Mouse (Mus musculus) kidney, adult 9 months (tissue): ENCODE data around the gene A130010J15Rik.

Source experiments
- DNase-seq: peaks from one replicate; pipeline ENCODE4 v3.0.0; 2022

The A130010J15Rik gene

DNA sequence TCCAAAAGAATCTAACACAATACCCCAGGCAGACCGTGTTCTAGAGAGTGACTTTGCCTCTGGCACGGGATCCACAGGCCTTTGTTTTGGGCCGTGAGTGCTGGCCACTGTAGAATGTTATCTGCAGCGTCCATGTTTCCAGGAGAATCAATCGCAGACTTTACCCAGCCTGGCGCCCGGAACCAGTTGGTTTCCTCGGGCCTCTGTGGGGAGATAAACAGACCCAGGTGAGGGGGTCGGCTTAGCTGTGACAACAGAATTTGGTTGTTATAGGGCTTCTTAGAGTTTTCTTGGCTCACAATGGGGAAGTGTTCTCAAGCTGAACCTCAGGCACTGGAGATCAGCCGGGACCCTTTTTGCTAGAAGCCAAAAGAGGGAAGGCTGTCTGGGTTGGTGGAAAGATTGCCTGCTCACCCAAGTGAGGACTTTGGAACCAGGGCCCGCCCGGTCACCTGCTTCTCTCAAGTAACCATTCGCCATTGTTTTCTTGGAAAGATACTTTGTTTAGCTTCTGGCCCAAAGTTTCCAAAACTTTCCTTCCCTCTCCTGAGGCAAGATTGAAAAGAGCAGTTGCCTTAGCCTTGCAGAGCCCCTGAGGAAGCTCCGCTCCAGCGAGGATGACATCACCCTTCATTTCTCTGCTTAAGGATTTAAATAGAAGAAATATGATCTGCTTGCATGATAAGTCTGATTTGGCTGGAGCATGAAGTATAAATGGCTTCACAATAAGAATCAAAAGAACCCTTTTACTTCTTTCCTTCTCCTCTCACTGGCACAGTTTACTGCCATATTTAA is 11.3 kb upstream of the A130010J15Rik start:
- DNase-seq: peak; percentile 67

DNA sequence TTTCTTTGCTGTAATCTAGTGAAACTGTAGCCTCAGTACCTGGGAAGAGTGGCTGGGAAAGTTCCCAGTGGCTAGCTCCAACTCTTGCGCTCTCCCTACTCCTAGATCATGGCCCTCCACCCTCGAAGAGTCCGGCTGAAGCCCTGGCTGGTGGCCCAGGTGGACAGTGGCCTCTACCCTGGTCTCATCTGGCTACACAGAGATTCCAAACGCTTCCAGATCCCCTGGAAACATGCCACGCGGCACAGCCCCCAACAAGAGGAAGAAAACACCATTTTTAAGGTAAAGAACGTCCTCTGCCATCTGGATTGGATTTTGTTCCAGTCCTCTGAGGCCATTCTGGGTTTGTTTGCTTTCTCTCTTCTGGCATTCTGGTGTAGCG is 10.7 kb upstream of the A130010J15Rik start:
- DNase-seq: peak; percentile 52

DNA sequence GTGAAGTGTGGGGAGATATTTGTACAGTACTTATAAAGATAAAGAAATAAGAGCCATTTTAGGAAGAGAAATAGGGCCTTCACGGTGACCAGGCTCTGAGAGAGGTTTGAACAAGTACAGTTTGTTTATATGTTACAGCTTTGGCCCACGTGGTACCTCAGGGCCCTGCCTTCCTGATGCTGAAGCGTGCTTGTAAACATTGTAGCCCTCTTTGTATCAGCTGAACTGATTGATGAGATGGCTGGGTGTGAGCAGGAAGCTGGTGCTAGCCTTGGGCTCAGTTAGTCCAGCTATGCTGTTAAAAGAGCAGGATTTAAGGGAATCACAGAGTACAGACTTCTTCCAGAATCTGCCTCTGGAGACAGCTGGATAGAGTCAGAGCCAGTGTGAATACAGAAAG is 8.7 kb upstream of the A130010J15Rik start:
- no peak for DNase-seq

DNA sequence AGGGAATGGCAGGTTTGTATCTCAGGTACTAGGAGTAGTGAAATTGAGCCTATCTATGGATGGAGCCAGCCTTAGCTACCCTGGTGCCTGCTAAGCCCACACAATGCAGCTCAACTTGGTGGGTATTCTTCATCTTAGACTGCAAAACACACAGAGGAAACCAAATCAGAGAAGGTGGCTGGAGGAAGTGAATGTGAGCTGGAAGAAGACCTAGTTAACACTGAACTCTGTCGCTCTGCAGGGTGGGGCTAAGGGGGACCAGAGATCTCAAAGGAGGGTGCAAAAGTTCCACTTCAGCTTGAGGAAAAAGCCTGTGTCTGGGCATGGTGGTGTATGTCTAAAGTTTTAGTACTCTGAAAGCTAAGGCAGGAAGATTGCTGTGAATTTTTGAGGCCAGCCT is 8.2 kb upstream of the A130010J15Rik start:
- no peak for DNase-seq

DNA sequence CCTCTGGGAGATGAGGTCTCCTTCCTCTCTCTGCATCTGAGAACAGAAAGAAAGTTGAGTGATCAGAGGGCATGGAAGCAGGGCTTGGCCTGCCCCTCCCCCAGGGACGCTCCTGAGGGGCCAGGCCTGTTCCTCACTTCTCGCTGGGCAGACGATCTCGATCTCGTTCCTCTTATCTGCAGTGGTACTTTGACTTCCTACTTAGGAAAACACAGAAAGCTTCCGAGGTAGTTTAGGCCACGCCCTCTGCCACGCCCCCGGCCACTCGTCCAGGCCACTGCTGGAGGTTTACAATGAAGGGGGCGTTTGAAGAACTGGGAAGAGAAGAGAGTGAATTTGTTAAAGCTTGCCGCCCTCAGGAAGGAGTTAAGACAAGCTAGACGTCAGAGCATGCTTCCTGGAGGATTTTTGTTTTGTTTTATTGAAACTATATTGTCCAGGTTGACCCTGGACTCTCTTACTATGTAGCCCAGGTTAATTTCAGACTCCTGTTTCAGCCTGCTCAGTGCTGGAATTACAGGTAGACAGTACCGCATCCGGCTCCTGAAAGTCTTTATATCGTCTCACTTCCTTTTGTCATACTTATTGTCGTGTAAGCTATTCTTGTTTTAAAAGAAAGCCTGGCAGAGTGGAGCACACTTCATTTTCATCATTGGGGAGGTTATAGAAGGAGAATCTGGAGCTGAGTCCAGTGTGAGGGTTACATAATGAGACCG is 7.4 kb upstream of the A130010J15Rik start:
- DNase-seq: peak; percentile 30

DNA sequence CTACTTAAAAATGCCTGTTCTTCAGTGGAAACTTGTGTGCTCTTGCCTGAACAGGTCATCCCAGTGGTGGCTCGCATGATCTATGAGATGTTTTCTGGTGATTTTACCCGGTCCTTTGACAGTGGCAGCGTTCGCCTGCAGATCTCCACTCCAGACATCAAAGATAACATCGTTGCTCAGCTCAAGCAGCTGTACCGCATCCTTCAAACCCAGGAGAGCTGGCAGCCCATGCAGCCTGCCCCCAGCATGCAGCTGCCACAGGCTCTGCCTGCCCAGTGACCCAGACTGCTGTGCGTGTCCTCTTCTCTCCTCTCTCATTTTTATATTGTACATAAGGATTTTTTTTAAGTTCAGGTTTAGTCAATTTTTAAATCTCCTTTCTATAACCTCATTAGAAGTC is 1.4 kb downstream of the A130010J15Rik start:
- DNase-seq: no peak

DNA sequence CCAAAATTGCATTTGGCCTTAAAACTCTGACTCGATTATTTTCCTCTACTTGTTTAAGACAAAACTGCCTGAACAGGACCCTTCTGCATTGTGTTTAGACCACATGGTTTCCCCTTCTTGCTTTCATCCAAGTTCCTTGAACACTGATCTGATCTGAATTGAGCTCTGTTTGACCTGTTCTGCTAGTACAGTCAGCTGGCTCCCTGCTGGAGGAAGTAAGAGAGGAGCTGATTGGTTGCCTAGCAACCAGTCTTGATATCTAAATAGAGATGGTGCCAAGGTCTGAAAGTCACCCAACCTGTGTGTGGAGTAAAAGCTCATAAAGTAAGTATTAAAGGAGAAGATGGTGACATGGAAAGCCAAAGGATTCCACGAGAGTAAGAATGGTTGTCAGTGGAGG is 2.0 kb downstream of the A130010J15Rik start:
- DNase-seq: peak; percentile 42

DNA sequence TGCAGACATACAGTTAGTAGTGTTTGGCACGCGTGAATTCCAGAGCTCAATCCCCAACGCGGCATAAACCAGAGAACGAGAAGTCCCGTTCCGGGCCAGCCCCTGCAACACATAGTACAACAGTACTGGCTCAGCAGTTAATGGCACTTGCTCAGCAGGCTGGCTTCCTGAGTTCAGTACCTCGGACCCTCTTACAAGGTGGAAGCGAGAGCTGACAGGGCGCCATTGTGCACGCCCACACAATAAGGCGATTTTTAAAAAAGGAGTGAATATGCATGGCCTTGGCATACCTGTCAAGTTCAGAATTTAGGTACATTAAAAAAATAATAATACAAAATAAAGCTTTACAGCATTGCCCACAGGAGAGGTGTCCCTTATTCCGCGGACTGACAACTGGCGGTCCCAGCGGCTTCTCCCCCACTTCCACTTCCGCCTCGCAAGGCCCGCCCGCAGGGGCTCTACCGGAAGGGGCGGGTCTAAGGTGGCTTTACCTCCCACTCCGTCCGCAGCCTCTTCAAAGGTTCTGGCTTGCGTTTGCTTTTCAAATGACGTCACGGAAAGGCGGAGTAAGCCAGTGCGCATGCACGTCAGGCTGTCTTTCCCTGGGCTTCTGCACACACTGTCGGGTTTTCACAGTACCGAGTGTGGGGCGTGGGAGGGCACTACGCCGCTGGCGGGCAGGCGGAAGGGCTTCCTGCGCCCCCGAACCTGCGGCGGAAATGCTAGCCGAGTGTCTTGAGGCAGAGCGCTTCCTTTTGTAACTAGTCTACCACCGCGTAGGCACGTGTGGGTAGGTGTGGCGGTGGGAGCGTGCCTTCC is 5.4 kb downstream of the A130010J15Rik start:
- peak; percentile 98 for DNase-seq

DNA sequence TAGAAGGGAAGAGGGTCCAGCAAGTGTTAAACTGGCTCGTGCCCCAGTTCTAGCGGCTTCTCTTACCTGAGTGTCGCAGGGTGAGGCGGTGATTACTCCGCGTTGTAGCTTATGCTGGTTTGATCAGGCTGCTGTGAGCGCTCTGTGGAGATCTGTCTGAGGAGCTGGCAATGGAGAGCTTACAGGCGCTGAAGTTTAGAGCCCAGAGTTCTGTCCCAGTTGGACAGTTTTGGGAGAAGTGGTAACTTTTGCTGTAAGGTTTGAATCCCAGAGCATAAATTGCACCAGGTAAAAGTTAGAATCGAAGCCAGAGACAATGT is 5.9 kb downstream of the A130010J15Rik start:
- no peak for DNase-seq

DNA sequence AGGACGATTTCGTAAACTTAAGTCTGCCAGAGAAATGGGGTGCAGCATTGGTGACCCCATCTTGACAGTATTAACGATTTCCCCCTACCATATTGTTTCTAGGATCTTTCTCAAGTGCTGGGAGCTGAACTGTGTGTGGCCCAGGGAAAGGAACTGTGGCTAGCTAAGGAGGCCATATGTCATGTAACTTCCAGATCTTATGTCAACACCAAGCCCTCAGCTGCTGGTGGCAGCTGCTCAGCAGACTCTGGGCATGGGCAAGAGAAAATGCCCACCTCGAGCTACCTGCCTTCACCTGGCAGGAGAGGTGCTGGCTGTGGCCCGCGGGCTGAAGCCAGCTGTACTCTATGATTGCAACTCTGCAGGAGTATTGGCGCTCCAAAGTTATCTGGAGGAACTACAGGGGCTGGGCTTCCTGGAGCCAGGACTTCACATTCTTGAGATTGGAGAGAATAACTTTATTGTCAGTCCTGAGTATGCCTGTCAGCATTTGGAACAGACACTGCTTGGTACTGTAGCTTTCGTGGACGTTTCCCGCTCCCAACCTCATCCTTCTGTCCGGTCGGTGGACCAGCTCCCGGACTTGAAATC is 6.4 kb downstream of the A130010J15Rik start:
- no peak for DNase-seq

DNA sequence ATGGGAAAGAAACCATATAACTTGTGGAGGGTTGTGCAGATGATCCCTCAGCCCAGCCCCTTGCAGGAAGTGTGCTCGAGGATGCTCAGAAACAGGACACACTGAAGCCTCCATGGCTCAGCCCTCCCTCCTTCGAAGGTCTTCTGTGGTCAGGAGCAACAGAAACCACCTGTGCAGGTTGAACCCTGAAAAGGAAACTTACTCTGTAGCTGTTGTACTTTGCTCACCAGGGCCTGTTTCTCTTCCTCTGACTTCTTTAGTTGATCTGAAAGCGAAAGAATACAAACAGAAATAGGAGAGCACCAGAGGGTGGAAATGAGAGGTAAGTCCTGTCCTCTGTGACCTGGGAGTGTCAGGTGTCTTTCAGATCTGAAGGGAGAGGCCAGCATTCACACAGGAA is 13.3 kb downstream of the A130010J15Rik start:
- DNase-seq: no peak

DNA sequence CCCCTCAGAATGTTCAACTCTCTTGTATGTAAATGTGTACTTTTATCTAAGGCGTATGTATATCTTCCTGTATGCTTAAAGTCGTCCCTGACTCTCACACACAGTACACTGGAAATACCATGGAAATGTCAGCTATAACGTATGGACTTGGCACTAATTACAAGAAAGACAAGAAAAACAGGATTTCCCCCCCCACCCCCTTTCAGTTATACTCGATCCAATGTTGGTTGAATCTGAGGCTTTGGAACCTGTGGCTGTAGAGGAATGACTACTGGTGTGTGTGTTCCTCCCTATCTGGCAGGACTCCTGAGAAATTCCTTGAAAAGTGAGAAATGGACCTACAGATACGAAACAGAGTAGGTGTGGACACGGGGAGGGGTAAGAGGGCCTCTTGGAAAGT is 20.4 kb downstream of the A130010J15Rik start:
- no peak for DNase-seq

DNA sequence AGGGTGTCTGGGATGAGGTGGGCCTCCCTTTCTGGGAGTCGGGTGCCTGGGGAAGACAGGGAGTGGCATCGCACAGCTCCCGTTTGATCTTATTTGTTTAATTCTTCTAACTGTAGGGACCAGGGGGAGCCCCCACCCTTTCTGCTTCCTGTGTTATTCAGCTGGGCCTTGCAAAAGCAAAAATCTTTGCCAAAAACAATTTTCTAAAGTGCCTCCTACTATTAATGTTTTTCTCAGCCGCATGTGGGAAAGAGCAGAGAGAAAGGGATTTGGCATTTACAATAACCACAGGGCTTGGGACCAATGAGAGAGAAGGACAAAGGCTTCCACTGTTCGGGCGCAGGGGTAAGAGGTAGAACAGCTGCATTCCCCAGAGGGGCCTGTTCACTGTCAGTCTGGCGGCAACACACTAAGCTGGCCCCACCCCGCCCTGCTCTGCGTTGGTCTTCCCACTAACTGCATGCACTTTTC is 21.3 kb downstream of the A130010J15Rik start:
- DNase-seq: no peak

DNA sequence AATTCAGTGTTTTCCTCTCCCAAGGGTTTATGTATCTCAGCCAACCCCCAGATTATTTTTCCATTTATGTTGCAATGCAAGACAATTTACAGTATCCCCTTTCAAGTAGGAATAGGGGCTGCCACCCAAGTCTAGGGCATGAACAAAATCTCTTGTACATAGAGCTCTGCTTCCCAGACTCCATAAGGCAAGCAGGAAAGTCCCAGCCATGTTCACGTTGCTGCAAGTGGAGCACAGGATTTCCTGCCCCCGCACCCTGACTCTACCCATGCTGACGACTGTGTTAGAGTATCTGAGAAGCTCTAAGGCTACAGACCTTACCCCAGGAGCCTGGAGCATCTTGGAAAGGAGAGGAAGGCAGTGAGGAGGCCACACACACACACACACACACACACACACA is 21.9 kb downstream of the A130010J15Rik start:
- no peak for DNase-seq

DNA sequence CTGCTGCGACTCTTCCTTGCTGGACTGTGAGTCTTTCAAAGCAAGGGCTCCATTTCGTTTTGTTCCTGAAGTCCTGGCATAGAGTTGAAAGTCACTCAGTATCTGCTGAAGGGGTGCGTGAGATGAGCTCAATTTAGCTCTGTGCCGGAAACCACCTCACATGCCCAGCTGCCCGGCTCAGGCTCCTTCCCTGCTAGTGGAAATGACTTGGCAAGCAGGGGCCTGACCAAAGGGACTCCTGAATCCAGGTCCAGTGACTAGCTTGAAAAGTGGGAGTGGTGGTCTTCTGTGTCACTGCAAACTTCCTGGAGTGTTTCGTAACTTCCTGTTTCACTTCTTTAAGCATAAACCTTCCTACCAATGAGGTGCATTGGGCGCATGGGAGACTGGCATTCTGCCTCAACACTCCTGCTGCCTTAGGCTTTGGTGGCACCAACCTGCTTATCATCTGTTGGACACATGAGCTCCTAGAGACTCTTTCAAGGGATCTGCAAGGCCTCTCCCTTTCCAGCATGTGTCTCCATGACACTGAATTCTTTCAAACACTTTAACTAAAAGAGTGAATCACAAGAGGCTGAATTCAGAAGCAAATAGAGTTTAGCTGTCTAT is 23.9 kb downstream of the A130010J15Rik start:
- DNase-seq: no peak

DNA sequence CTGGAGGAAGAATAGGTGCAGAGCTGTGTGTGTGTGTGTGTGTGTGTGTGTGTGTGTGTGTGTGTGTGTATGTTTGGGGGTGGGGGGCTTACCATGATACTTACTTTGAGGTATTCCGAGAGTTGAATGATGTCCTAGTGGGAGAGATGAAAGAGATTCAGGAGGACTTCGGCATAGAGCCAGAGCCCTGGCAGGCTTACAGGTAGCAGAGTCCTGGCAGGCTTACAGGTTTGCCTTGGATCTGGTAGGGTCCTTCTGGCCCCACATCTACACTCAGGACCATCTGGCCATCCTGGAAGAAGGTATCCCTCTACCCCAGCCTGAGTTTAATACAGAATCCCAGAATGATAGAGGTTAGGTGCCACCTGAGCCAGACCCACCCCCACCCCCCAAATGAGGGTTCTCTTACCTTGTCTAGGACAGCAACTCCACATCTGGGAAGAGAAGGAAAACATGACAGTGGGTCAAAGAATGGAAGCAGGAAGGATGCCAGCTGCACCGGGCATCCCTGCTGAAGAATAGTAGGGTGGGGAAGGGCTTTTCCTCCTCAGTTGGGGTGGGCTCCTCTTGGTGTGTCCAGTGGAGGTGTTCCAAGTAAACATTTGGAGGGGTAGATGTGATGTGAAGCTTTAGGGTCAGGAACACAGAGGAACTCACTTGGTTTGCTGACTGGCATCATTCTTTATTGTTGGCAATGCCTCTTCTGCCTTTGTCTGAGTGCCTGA is 26.7 kb downstream of the A130010J15Rik start:
- no peak for DNase-seq

DNA sequence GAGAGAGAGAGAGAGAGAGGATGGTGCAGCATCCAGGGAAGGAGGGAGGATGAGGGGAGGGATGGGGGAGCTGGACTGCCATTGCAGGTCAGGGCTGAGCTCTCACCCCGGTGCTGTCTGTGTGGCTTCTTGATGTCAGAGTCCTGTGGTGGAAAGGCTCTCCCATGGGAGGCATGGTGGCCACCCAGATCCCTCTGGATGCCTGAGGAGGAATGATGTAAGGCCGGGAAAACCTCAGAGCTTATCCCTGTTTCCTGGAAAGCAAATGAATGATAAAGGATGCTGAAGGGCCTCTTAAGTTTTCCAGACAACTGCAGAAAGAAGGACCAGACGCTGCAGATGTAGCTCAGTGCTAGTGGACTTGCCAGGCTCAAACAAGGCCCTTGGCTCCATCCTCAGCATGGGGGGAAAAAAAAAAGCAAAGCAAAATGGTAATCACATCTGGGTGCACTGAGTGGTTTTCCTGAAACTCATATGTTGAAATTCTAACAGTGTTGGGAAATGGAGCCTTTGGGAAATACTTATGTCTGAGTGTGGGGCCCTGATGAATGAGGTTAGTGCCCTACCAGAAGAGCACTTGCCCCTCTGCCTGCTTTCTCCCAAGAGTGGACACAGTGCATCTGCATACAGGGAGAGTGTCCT is 27.4 kb downstream of the A130010J15Rik start:
- DNase-seq: no peak

DNA sequence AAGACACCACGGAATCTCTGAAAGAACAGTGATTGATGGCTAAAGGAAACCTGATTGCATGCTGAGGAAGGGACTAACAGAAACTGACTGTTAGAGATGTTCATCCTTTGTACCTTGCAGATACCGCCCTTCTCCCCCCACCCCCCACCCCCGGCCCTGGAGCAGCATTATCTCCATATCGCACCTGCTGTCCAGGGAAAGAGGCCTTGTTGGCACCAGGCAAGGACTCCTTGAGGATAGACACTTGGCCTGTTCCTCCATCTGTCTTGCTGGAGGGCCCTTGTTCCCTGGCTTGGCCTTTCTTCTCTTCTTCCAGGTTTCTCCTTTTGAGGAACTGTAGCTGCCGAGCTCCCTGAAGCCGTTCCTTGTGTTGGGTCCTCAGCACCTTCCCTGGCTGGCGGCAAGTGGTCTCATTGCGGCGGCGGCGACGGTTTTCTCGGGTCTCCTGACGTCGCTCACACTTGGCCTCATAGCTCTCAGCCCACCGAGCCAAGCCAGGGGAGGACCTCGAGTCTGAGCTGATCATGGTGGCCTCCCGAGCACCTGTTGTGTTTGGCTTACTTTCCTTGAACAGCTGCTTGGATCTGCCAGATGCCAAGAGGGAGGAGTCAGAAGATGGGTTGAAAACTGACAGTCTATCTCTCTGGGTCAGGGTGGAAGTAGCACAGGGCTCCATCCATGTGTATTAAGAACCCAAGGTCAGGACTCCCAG is 29.8 kb downstream of the A130010J15Rik start:
- no peak for DNase-seq

DNA sequence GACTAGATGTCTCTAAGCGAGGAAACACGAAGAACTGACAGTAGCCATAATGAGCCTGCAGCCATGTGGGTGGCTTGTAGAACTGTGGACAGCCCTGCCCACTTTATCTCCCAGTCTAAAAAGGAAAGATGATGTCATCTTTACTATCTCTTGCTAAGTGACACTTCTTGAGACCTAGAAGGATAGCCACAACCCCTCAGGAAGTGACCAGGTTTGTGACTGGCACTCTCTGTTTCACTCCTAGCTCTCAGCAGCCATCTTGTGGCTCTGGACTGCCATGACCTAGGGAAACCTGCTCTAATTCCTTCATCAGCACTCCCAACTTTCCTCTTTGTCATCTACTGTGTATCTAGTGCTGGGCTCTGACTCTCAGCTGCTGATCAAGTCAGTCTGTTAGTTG is 30.5 kb downstream of the A130010J15Rik start:
- DNase-seq: no peak

DNA sequence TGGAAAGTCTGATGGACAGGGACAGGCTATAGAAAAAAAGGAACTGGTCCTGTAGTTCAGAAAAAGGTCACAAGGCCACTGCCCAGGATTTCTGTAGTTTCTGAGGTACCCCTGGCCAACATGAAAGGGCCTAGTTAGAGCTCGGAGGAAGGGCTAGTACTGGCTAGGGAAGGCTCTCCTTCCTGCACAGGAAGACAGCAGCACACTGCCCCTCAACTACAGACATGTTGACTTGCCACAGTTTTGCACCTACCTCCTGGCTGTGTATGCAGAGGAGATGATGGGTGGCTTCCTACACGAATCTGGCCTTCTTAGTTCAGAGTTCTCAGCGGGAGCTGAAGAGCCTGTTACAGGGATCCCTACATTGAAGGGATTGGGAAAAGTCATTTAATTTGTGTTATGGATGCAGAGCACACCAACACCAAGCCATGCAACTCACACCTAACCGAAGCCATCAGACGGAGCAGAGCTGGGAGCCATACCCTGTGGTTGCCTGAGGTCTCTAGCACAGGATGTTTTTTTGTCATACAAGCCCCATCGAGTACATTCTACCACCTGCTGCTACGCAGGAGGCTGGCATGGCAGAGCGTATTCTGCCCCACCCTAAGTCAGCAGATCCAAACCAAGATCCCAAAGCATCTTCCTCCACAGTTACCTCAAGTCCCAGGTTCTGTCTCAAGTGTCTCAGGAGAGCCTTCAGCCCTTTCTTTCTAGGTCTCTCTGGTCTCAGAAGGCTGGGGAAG is 33.0 kb downstream of the A130010J15Rik start:
- DNase-seq: no peak
